Mouse (Mus musculus) hindbrain, embryonic 12.5 days (tissue): ENCODE data around the gene Negr1. TPM values are rescaled to one million over a fixed set of nuclear protein-coding genes. Genes with fewer than 3 reads are reported as not detected.
"Not testable (repeated sequence)": the region's sequence is repeated elsewhere in the genome, so short reads cannot be mapped to it uniquely, and the experiment has no call there.

Experiments
- ATAC-seq: fragments of 200-750 bp; cut with Nextera tagmentation; 2 replicates; pipeline ENCODE4 v1.8.0; 2017; ENCODE audit warnings: moderate TSS enrichment; ENCODE audit not compliant: low FRiP score
- H3K27ac ChIP-seq: fragments of 300-500 bp; sonication (generic); 2 replicates; pipeline ENCODE4 v1.5.1; 2016; ENCODE audit warnings: mild to moderate bottlenecking
- H3K27me3 ChIP-seq: fragments of 300-500 bp; sonication (generic); 2 replicates; pipeline ENCODE4 v1.6.1; 2016; ENCODE audit warnings: mild to moderate bottlenecking
- H3K36me3 ChIP-seq: fragments of 300-500 bp; sonication (generic); 2 replicates; pipeline ENCODE4 v1.6.1; 2016; ENCODE audit warnings: mild to moderate bottlenecking
- H3K4me1 ChIP-seq: fragments of 300-500 bp; sonication (generic); 2 replicates; pipeline ENCODE4 v1.6.1; 2016
- H3K4me2 ChIP-seq: fragments of 300-500 bp; sonication (generic); replicated peaks from 2 replicates; pipeline ENCODE4 v1.6.1; 2016; ENCODE audit warnings: mild to moderate bottlenecking
- H3K4me3 ChIP-seq: fragments of 300-500 bp; sonication (generic); 2 replicates; pipeline ENCODE4 v1.5.1; 2016; ENCODE audit warnings: mild to moderate bottlenecking
- H3K9ac ChIP-seq: fragments of 300-500 bp; sonication (generic); 2 replicates; pipeline ENCODE4 v1.6.1; 2016; ENCODE audit warnings: mild to moderate bottlenecking, moderate library complexity
- H3K9me3 ChIP-seq: fragments of 300-500 bp; sonication (generic); replicated peaks from 2 replicates; pipeline ENCODE4 v1.6.1; 2016; ENCODE audit warnings: mild to moderate bottlenecking
- WGBS: fragments of 180-500 bp; shearing (Covaris S2); methylation state at CpG from one replicate; pipeline ENCODE4 v1.1.7; 2016; 5-methylcytosine and 5-hydroxymethylcytosine counted together
- polyA plus RNA-seq: library from polyadenylated mRNA; unstranded; fragments of >200 nt; fragmentation: Nextera tagmentation; extraction: Ambion mirVana; gene quantifications from 2 replicates; pipeline ENCODE4 v1.2.1, GENCODE M21; 2016

Negr1 gene
- polyA plus RNA-seq, 1 experiment from 2014 or later: 15.4 TPM

- H3K4me1 ChIP-seq: no peaks in the 10 kb centered on the region
- H3K27me3 ChIP-seq: no peaks in the 10 kb centered on the region
- H3K4me3 ChIP-seq: no peak overlapping the region
- H3K27ac ChIP-seq: no peak overlapping the region
- no peaks in the 10 kb centered on the region for H3K36me3 ChIP-seq
- H3K9ac ChIP-seq: no peak overlapping the region
- WGBS: 92% methylated on average over 3 of the region's 3 CpGs
- no peak for ATAC-seq
- no peaks in the 10 kb centered on the region for H3K9me3 ChIP-seq
- no peak overlapping the region for H3K4me2 ChIP-seq
Observed at GRCm38 (mm10) chr3:156987113-156987512, 425.5 kb downstream of the Negr1 start.

GRCm38 (mm10) chr3:156992171-156992570 lies 430.6 kb downstream of the Negr1 start:
- no peak for ATAC-seq
- no peaks in the 10 kb centered on the region for H3K4me1 ChIP-seq
- no peak overlapping the region for H3K4me2 ChIP-seq
- H3K27me3 ChIP-seq: no peaks in the 10 kb centered on the region
- H3K36me3 ChIP-seq: no peaks in the 10 kb centered on the region
- H3K27ac ChIP-seq: no peak overlapping the region
- no peak overlapping the region for H3K9ac ChIP-seq
- 69% methylated on average over 2 of the region's 2 CpGs for WGBS
- no peaks in the 10 kb centered on the region for H3K9me3 ChIP-seq
- H3K4me3 ChIP-seq: no peak overlapping the region

DNA sequence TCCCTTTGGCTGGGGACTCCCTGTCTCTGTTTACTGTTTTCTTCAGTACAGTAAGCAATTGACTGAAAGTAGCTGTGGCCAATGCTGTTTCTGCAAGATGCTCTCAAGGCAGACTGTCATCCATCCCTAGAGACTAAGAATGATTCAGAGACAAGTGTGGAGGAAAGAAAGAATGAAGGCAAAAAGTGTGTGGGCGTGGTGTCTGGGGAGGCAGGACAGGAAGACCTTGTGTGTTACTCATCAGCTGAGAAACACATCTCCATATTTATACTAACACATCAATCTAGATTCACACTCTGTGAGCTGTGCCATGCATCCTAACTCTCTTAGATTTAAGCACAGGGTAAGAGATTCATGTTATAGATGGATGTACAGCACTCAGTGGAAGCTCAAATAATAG lies 431.2 kb downstream of the Negr1 start:
- Histone ChIP-seq H3K36me3 (no peaks in the 10 kb centered on the region), H3K4me3 (no peak overlapping the region), H3K27me3 (no peaks in the 10 kb centered on the region), H3K9me3 (no peaks in the 10 kb centered on the region), H3K9ac (no peak overlapping the region), H3K4me2 (no peak overlapping the region), H3K27ac (no peak overlapping the region), H3K4me1 (no peaks in the 10 kb centered on the region)
- 77% methylated on average over 1 of the region's 1 CpGs for WGBS
- ATAC-seq: no peak

DNA sequence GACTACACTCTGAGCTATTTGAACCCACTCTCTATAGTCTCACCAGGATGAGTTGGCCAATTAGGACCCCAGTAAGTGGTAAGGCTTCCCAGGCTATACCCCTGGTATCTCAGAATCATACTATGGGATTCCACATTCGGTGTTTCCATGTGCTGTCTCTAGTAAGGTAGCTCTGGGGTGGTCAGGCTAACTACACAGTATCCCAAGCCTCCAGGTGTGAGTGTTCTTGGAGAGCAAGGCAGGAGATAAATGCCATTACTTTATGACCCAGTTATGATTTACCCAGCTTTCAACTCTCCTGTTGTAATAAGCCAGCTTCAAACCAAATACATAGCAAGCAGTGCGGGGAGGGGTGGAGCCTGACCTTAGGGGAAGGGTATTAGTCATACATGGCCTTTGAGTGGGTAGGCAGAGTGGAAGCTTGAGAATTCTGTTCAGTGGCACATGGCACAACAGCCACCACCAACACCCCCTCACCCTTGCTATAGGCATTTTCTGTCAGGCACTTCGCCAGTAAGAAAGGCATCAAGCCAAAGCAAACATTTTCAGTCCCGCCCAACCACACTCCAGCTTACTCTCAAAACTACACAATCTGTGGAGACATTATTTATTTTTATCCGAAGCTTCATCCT lies 437.7 kb downstream of the Negr1 start:
- Histone ChIP-seq H3K4me3 (no peak overlapping the region), H3K36me3 (no peaks in the 10 kb centered on the region), H3K9me3 (no peaks in the 10 kb centered on the region), H3K9ac (no peak overlapping the region), H3K4me2 (no peak overlapping the region), H3K27ac (no peak overlapping the region), H3K27me3 (no peaks in the 10 kb centered on the region), H3K4me1 (no peaks in the 10 kb centered on the region)
- WGBS: 76% methylated on average over 5 of the region's 5 CpGs
- no peak for ATAC-seq

- 83% methylated on average over 2 of the region's 2 CpGs for WGBS
- no peak overlapping the region for H3K27ac ChIP-seq
Observed at GRCm38 (mm10) chr3:157021632-157022031, 460.0 kb downstream of the Negr1 start.

GRCm38 (mm10) chr3:157024580-157024979 lies 463.0 kb downstream of the Negr1 start:
- no peaks in the 10 kb centered on the region for H3K9me3 ChIP-seq
- H3K4me2 ChIP-seq: no peak overlapping the region
- no peaks in the 10 kb centered on the region for H3K4me1 ChIP-seq
- H3K4me3 ChIP-seq: no peak overlapping the region
- no peak for ATAC-seq
- no peak overlapping the region for H3K27ac ChIP-seq
- no peaks in the 10 kb centered on the region for H3K36me3 ChIP-seq
- H3K9ac ChIP-seq: no peak overlapping the region
- no peaks in the 10 kb centered on the region for H3K27me3 ChIP-seq
- 84% methylated on average over 6 of the region's 6 CpGs for WGBS

More at GRCm38 (mm10) chr3:157021632-157022031, 460.0 kb downstream of the Negr1 start:
- Histone ChIP-seq H3K4me2 (no peak overlapping the region), H3K9ac (no peak overlapping the region), H3K4me3 (no peak overlapping the region), H3K9me3 (no peaks in the 10 kb centered on the region), H3K36me3 (no peaks in the 10 kb centered on the region), H3K27me3 (no peaks in the 10 kb centered on the region), H3K4me1 (no peaks in the 10 kb centered on the region)
- no peak for ATAC-seq

- H3K4me2 ChIP-seq: no peak overlapping the region
- ATAC-seq: no peak
- H3K4me3 ChIP-seq: no peak overlapping the region
- H3K9me3 ChIP-seq: no peaks in the 10 kb centered on the region
- no peaks in the 10 kb centered on the region for H3K36me3 ChIP-seq
- H3K4me1 ChIP-seq: no peaks in the 10 kb centered on the region
- no peaks in the 10 kb centered on the region for H3K27me3 ChIP-seq
- peak overlapping the region; percentile 41; the same call in 1 of the 2 replicates for H3K27ac ChIP-seq
- H3K9ac ChIP-seq: no peak overlapping the region
- WGBS: 58% methylated on average over 4 of the region's 4 CpGs
Observed at GRCm38 (mm10) chr3:157031513-157032142, 470.0 kb downstream of the Negr1 start.

DNA sequence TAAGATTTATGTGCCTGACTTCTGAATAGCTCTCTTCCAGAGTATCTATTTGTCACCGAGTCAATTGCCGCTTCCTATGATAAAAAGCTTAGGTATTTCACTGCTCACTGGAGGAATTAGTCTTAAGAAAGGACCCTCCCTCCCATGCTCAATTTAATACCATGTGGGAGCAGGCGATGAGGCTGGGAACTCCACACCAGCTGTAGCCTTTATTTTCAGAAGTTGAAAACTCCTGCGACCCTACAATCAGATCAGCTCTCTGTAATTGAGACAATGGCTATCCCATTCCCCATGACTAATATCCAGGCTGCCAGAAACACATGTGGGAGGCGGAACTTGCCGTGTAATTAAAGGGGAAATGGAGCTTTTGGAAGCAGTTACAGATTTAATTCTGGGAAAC lies 474.4 kb downstream of the Negr1 start:
- H3K4me2 ChIP-seq: no peak overlapping the region
- WGBS: 69% methylated on average over 6 of the region's 6 CpGs
- no peaks in the 10 kb centered on the region for H3K36me3 ChIP-seq
- H3K27me3 ChIP-seq: no peaks in the 10 kb centered on the region
- no peak overlapping the region for H3K27ac ChIP-seq
- H3K4me1 ChIP-seq: no peaks in the 10 kb centered on the region
- no peak overlapping the region for H3K9ac ChIP-seq
- H3K4me3 ChIP-seq: no peak overlapping the region
- ATAC-seq: no peak
- H3K9me3 ChIP-seq: no peaks in the 10 kb centered on the region

- Histone ChIP-seq H3K4me2 (no peak overlapping the region), H3K27me3 (no peaks in the 10 kb centered on the region), H3K4me3 (no peak overlapping the region), H3K36me3 (no peaks in the 10 kb centered on the region), H3K27ac (no peak overlapping the region), H3K4me1 (no peaks in the 10 kb centered on the region), H3K9ac (no peak overlapping the region), H3K9me3 (no peaks in the 10 kb centered on the region)
- no peak for ATAC-seq
- WGBS: 63% methylated on average over 1 of the region's 1 CpGs
Observed at GRCm38 (mm10) chr3:157036568-157036967, 475.0 kb downstream of the Negr1 start.

DNA sequence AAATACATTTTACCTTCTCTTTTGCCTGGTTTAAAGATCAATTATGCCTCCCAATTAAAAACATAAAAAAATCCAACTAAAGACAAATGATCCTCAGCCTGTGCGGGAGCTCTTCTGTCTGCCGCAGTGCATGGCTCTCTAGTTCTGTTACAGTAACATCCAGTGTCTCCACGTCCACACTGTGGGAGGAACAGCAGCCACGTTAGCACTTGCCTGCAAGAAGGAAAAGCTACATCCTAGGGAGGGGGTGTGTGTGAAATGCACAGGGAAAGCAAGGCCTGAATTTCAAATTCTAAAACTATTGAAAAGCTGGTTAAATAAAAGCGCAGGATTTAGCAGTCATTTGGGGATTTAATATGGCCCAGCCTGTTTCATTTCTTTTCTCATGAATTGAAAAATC lies 479.0 kb downstream of the Negr1 start:
- WGBS: 58% methylated on average over 5 of the region's 5 CpGs
- Histone ChIP-seq H3K4me1 (no peaks in the 10 kb centered on the region), H3K36me3 (no peaks in the 10 kb centered on the region), H3K9me3 (no peaks in the 10 kb centered on the region), H3K4me3 (no peak overlapping the region), H3K27me3 (no peaks in the 10 kb centered on the region), H3K9ac (no peak overlapping the region), H3K4me2 (no peak overlapping the region), H3K27ac (no peak overlapping the region)
- ATAC-seq: no peak

GRCm38 (mm10) chr3:157044565-157044964 lies 483.0 kb downstream of the Negr1 start:
- H3K9me3 ChIP-seq: no peaks in the 10 kb centered on the region
- no peaks in the 10 kb centered on the region for H3K36me3 ChIP-seq
- no peak overlapping the region for H3K9ac ChIP-seq
- H3K4me1 ChIP-seq: no peaks in the 10 kb centered on the region
- WGBS: 92% methylated on average over 2 of the region's 2 CpGs
- H3K4me3 ChIP-seq: no peak overlapping the region
- H3K27ac ChIP-seq: no peak overlapping the region
- no peak overlapping the region for H3K4me2 ChIP-seq
- no peak for ATAC-seq
- H3K27me3 ChIP-seq: no peaks in the 10 kb centered on the region

GRCm38 (mm10) chr3:157064438-157064837 lies 502.8 kb downstream of the Negr1 start:
- H3K9ac ChIP-seq, H3K27me3 ChIP-seq, H3K9me3 ChIP-seq, H3K4me3 ChIP-seq, H3K4me1 ChIP-seq, ATAC-seq, H3K4me2 ChIP-seq, H3K36me3 ChIP-seq, H3K27ac ChIP-seq: not testable (repeated sequence)
- WGBS: 72% methylated on average over 2 of the region's 2 CpGs

GRCm38 (mm10) chr3:157066331-157066730 lies 504.7 kb downstream of the Negr1 start:
- no peak for ATAC-seq
- Histone ChIP-seq H3K4me2 (no peak overlapping the region), H3K4me1 (no peaks in the 10 kb centered on the region), H3K36me3 (no peaks in the 10 kb centered on the region), H3K9ac (no peak overlapping the region), H3K9me3 (no peaks in the 10 kb centered on the region), H3K27ac (no peak overlapping the region), H3K27me3 (no peaks in the 10 kb centered on the region), H3K4me3 (no peak overlapping the region)
